Mouse (Mus musculus) liver, adult 2 months (tissue): Measurements from ENCODE around the gene Ubox5. TPM values are rescaled to one million over a fixed set of nuclear protein-coding genes. Genes with fewer than 3 reads are reported as not detected.

Experiments used
- DNase-seq: peaks from one replicate; pipeline ENCODE4 v3.0.0-alpha.2; 2011; ENCODE audit warnings: low read depth, low spot score; ENCODE audit errors: extremely low read depth
- H3K27ac ChIP-seq: fragments of 200-500 bp; replicated peaks from 2 replicates; pipeline ENCODE4 v1.5.1; 2012; ENCODE audit warnings: low read depth, mild to moderate bottlenecking, control low read depth, inconsistent platforms, low read length; ENCODE audit not compliant: insufficient read depth
- H3K27me3 ChIP-seq: fragments of 200-500 bp; 2 replicates; pipeline ENCODE4 v1.6.1; 2012; ENCODE audit warnings: mild to moderate bottlenecking, moderate library complexity, low read length, inconsistent platforms; ENCODE audit not compliant: control insufficient read depth, insufficient read depth
- H3K36me3 ChIP-seq: fragments of 200-500 bp; 2 replicates; pipeline ENCODE4 v1.6.1; 2012; ENCODE audit warnings: low read length, inconsistent platforms; ENCODE audit not compliant: control insufficient read depth, insufficient read depth
- H3K4me1 ChIP-seq: fragments of 200-500 bp; 2 replicates; pipeline ENCODE4 v1.6.1; 2011; ENCODE audit warnings: low read length; ENCODE audit not compliant: control insufficient read depth, insufficient read depth
- H3K4me3 ChIP-seq: fragments of 200-500 bp; 2 replicates; pipeline ENCODE4 v1.5.1; 2011; ENCODE audit warnings: low read depth, mild to moderate bottlenecking, control low read depth, low read length, moderate library complexity; ENCODE audit not compliant: insufficient read depth
- H3K79me2 ChIP-seq: fragments of 200-500 bp; 2 replicates; pipeline ENCODE4 v1.6.1; 2012; ENCODE audit warnings: inconsistent platforms, mild to moderate bottlenecking, low read length, moderate library complexity; ENCODE audit not compliant: control insufficient read depth, insufficient read depth
- H3K9ac ChIP-seq: fragments of 200-500 bp; 2 replicates; pipeline ENCODE4 v1.6.1; 2012; ENCODE audit warnings: low read depth, mild to moderate bottlenecking, control low read depth, inconsistent platforms, low read length
- CTCF ChIP-seq: fragments of 200-500 bp; IDR thresholded peaks from 2 replicates; pipeline ENCODE4 v1.5.1; 2011; ENCODE audit warnings: low read depth, low read length, control low read depth
- POLR2A ChIP-seq: fragments of 200-500 bp; IDR thresholded peaks from 2 replicates; pipeline ENCODE4 v1.6.1; 2011; ENCODE audit warnings: low read length, control low read depth; ENCODE audit not compliant: insufficient read depth; ENCODE audit errors: extremely low read depth
- WGBS: fragments of 180-500 bp; shearing (Covaris S2); methylation state at CpG from one replicate; pipeline ENCODE4 v1.1.7; 2018; 5-methylcytosine and 5-hydroxymethylcytosine counted together
- polyA plus RNA-seq: library from polyadenylated mRNA; depleted of rRNA; stranded (reverse); fragments of >200 nt; gene quantifications from 2 replicates; pipeline ENCODE4 v1.2.3, GENCODE M21; 2012
- total RNA-seq: library from RNA; depleted of rRNA; stranded (reverse); fragments of >200 nt; gene quantifications from 2 replicates; pipeline ENCODE4 v1.2.3, GENCODE M21; 2014

Gene Ubox5
- total and polyA plus RNA-seq, 2 experiments = 1.0 to 3.4 TPM

- Histone ChIP-seq H3K4me1 (peaks cover 7% of the 10 kb centered on the region), H3K27me3 (no peaks in the 10 kb centered on the region), H3K9ac (no peak overlapping the region), H3K27ac (no peak overlapping the region), H3K36me3 (peaks cover 15% of the 10 kb centered on the region; the same call in 1 of the 2 replicates), H3K79me2 (peaks cover 1% of the 10 kb centered on the region; the same call in 1 of the 2 replicates), H3K4me3 (no peak overlapping the region)
- no peak for DNase-seq
- no peak for TF ChIP-seq POLR2A
- TF ChIP-seq CTCF = no peak
- WGBS = 90% methylated on average over 11 of the region's 11 CpGs
Measured at GRCm38 (mm10) chr2:130663342-130663741, 33.5 kb upstream of the Ubox5 start.

GRCm38 (mm10) chr2:130658530-130658929 lies 28.7 kb upstream of the Ubox5 start:
- Histone ChIP-seq H3K79me2 (no peaks in the 10 kb centered on the region), H3K36me3 (peaks cover 43% of the 10 kb centered on the region), H3K4me3 (no peak overlapping the region), H3K27ac (no peak overlapping the region), H3K9ac (no peak overlapping the region), H3K4me1 (no peaks in the 10 kb centered on the region), H3K27me3 (no peaks in the 10 kb centered on the region)
- TF ChIP-seq POLR2A (no peak), CTCF (no peak)
- 94% methylated on average over 10 of the region's 10 CpGs for WGBS
- no peak for DNase-seq

- TF ChIP-seq CTCF = no peak
- TF ChIP-seq POLR2A = no peak
- Histone ChIP-seq H3K9ac (no peak overlapping the region), H3K36me3 (peaks cover 46% of the 10 kb centered on the region), H3K27me3 (no peaks in the 10 kb centered on the region), H3K79me2 (no peaks in the 10 kb centered on the region), H3K4me3 (no peak overlapping the region), H3K27ac (no peak overlapping the region), H3K4me1 (no peaks in the 10 kb centered on the region)
- DNase-seq = no peak
- WGBS = 90% methylated on average over 6 of the region's 6 CpGs
Measured at GRCm38 (mm10) chr2:130657541-130657940, 27.7 kb upstream of the Ubox5 start.

GRCm38 (mm10) chr2:130656536-130656935 lies 26.7 kb upstream of the Ubox5 start:
- 94% methylated on average over 9 of the region's 9 CpGs for WGBS
- no peak for TF ChIP-seq POLR2A
- TF ChIP-seq CTCF = no peak
- H3K36me3 ChIP-seq = peaks cover 45% of the 10 kb centered on the region
- no peaks in the 10 kb centered on the region for H3K4me1 ChIP-seq
- no peak for DNase-seq
- H3K4me3 ChIP-seq = no peak overlapping the region
- no peaks in the 10 kb centered on the region for H3K27me3 ChIP-seq
- H3K27ac ChIP-seq = no peak overlapping the region
- no peaks in the 10 kb centered on the region for H3K79me2 ChIP-seq
- H3K9ac ChIP-seq = no peak overlapping the region

GRCm38 (mm10) chr2:130655660-130656339 lies 26.0 kb upstream of the Ubox5 start:
- TF ChIP-seq POLR2A (no peak), CTCF (no peak)
- Histone ChIP-seq H3K4me1 (no peaks in the 10 kb centered on the region), H3K27ac (no peak overlapping the region), H3K36me3 (peaks cover 41% of the 10 kb centered on the region), H3K79me2 (no peaks in the 10 kb centered on the region), H3K4me3 (no peak overlapping the region), H3K27me3 (no peaks in the 10 kb centered on the region), H3K9ac (no peak overlapping the region)
- DNase-seq = no peak
- 95% methylated on average over 6 of the region's 6 CpGs for WGBS

GRCm38 (mm10) chr2:130653760-130654159 lies 23.9 kb upstream of the Ubox5 start:
- Histone ChIP-seq H3K27ac (no peak overlapping the region), H3K36me3 (peaks cover 36% of the 10 kb centered on the region), H3K4me3 (no peak overlapping the region), H3K4me1 (no peaks in the 10 kb centered on the region), H3K27me3 (no peaks in the 10 kb centered on the region), H3K9ac (no peak overlapping the region), H3K79me2 (no peaks in the 10 kb centered on the region)
- TF ChIP-seq CTCF = no peak
- TF ChIP-seq POLR2A = no peak
- 94% methylated on average over 1 of the region's 1 CpGs for WGBS
- DNase-seq = no peak
